Mouse (Mus musculus) midbrain, embryonic 12.5 days (tissue): Measurements from ENCODE around the gene Spata33. TPM values are rescaled to one million over a fixed set of nuclear protein-coding genes. Genes with fewer than 3 reads are reported as not detected.

Experiments
- ATAC-seq: fragments of 200-750 bp; cut with Nextera tagmentation; 2 replicates; pipeline ENCODE4 v1.8.0; 2017; ENCODE audit warnings: low read depth, moderate TSS enrichment, moderate library complexity; ENCODE audit not compliant: low FRiP score
- H3K27ac ChIP-seq: fragments of 300-500 bp; sonication (generic); replicated peaks from 2 replicates; pipeline ENCODE4 v1.5.1; 2016; ENCODE audit warnings: mild to moderate bottlenecking
- H3K27me3 ChIP-seq: fragments of 300-500 bp; sonication (generic); 2 replicates; pipeline ENCODE4 v1.6.1; 2016; ENCODE audit warnings: mild to moderate bottlenecking
- H3K36me3 ChIP-seq: fragments of 300-500 bp; sonication (generic); 2 replicates; pipeline ENCODE4 v1.6.1; 2016
- H3K4me1 ChIP-seq: fragments of 300-500 bp; sonication (generic); 2 replicates; pipeline ENCODE4 v1.6.1; 2016
- H3K4me2 ChIP-seq: fragments of 300-500 bp; sonication (generic); replicated peaks from 2 replicates; pipeline ENCODE4 v1.6.1; 2016; ENCODE audit warnings: mild to moderate bottlenecking, moderate library complexity
- H3K4me3 ChIP-seq: fragments of 300-500 bp; sonication (generic); 2 replicates; pipeline ENCODE4 v1.5.1; 2016; ENCODE audit warnings: mild to moderate bottlenecking
- H3K9ac ChIP-seq: fragments of 300-500 bp; sonication (generic); replicated peaks from 2 replicates; pipeline ENCODE4 v1.6.1; 2016; ENCODE audit warnings: mild to moderate bottlenecking, moderate library complexity
- H3K9me3 ChIP-seq: fragments of 300-500 bp; sonication (generic); 2 replicates; pipeline ENCODE4 v1.6.1; 2016; ENCODE audit warnings: mild to moderate bottlenecking
- WGBS: fragments of 180-500 bp; shearing (Covaris S2); methylation state at CpG from one replicate; pipeline ENCODE4 v1.1.7; 2016; 5-methylcytosine and 5-hydroxymethylcytosine counted together
- polyA plus RNA-seq: library from polyadenylated mRNA; unstranded; fragments of >200 nt; fragmentation: Nextera tagmentation; extraction: Ambion mirVana; gene quantifications from 2 replicates; pipeline ENCODE4 v1.2.1, GENCODE M21; 2016

The Spata33 gene
- polyA plus RNA-seq, 1 experiment from 2014 or later = 6.5 TPM

DNA sequence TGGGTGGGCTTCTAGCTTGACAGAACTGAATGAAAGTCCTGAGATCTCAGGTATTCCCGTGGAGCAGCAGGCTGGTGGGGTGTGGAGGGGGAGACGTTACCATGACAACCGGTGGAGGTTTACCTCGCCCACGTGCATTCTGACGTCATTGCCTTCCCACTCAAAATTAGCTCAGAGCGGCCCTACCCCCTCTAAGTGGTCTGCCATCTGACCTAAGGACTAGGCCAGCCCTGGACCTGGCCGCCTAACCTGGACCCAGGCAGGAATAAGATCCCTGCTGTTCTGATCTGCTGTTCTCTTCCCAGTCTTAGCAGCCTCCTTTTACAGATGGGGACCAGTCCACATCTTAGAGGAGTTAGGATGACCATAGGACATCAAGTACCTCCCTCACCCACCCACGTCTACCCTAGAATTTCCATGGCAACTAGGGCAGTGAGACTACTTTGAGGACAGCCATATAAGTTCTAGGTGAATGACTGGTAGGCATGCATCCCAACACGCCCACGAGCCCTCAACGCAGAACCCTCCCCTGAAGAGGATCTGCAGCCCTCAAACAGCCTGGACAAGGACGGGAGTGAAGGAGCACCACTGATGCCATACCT, 22.4 kb downstream of the Spata33 start:
- no peaks in the 10 kb centered on the region for H3K9me3 ChIP-seq
- H3K9ac ChIP-seq = peak overlapping the region; percentile 59
- peak overlapping the region; percentile 82 for H3K4me2 ChIP-seq
- WGBS = 41% methylated on average over 13 of the region's 13 CpGs
- H3K36me3 ChIP-seq = no peaks in the 10 kb centered on the region
- no peak for ATAC-seq
- H3K4me1 ChIP-seq = peaks cover 22% of the 10 kb centered on the region
- H3K27me3 ChIP-seq = peaks cover 42% of the 10 kb centered on the region
- H3K27ac ChIP-seq = no peak overlapping the region
- H3K4me3 ChIP-seq = peak overlapping the region; percentile 46

DNA sequence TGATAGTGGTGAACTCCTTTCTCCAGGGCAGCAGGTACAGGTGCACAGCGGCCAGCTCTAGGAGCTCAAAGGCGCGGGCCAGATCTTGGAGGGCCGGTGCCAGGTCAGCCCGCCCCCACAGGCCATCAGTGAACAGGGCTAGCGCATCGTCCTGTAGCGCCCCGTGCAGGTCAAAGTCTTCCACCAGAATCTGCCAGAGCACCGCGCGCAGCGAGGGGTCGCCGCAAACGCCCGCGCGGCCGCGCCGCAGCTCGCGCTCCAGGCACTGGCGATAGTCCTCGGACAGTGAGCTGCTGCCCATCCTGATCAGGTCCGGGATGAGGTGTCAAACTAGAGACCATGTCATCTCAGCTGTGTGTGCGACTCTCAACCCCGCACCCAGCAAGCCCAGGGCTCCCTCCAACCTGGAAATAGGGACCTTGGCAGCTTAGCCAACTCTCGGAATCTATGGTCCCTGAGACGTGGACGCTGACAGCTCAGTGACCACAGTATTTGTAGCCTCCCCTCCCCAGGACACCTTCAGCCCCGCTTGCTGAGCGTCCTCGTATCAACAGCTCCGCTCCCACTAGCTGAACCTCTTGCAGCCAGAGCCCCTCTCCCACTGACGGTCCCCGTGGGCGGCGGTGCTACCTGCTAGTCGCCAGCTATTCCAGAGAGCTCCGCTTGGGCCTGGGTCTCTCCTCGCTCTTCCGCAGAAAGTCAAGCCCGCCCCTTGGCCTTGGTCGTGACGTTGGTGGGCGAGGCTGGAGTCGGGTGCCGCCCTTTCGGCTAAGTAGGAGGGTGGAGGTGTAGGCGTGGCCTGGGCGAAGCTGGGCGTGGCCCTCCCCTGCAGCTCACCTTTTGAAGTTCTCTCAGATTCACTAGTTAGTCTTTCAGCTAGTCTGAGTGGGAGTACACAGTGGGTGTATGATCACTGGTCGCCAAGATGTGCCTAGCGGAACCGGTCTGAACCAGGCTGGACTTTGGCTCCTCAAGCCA, 23.2 kb downstream of the Spata33 start, which contains the start of gene Spata2l:
Gene Spata2l, minus strand, starts transcription at position 714 of the 978 bp plus-strand sequence.
- H3K4me2 ChIP-seq = peak within 1 kb of the TSS; percentile 82
- peak; percentile 75 for ATAC-seq
- H3K4me3 ChIP-seq = peak within 1 kb of the TSS; percentile 46
- 2% methylated on average over 57 of the region's 57 CpGs for WGBS
- H3K9ac ChIP-seq = peak within 1 kb of the TSS; percentile 59
- H3K27me3 ChIP-seq = peaks cover 42% of the 10 kb centered on the region
- no peaks in the 10 kb centered on the region for H3K9me3 ChIP-seq
- no peak within 1 kb of the TSS for H3K27ac ChIP-seq
- H3K36me3 ChIP-seq = no peaks in the 10 kb centered on the region
- H3K4me1 ChIP-seq = peaks cover 22% of the 10 kb centered on the region

DNA sequence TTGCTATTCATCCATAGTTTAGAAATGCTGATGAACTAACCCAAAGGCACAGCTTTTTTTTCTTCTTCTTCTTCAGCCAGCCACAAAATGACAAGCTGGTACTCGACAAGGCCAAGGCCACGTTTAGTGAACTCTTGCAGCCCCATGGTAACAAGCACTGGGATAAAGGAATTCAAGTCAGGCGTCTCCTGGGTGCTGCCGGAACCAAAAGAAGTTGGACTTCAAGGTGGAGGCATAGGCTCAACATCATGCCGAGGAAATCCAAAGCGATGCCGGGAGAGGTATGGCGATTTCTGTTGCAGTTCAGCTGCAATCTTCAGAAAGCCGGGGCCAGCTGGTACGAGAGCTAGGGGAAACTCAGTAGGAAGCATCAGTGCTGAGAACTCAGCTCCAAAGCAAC, 26.8 kb downstream of the Spata33 start:
- Histone ChIP-seq H3K27me3 (peaks cover 24% of the 10 kb centered on the region), H3K4me2 (no peak overlapping the region), H3K27ac (no peak overlapping the region), H3K9me3 (no peaks in the 10 kb centered on the region), H3K36me3 (peaks cover 30% of the 10 kb centered on the region), H3K9ac (no peak overlapping the region), H3K4me3 (no peak overlapping the region), H3K4me1 (peaks cover 21% of the 10 kb centered on the region)
- no peak for ATAC-seq
- 84% methylated on average over 10 of the region's 10 CpGs for WGBS

DNA sequence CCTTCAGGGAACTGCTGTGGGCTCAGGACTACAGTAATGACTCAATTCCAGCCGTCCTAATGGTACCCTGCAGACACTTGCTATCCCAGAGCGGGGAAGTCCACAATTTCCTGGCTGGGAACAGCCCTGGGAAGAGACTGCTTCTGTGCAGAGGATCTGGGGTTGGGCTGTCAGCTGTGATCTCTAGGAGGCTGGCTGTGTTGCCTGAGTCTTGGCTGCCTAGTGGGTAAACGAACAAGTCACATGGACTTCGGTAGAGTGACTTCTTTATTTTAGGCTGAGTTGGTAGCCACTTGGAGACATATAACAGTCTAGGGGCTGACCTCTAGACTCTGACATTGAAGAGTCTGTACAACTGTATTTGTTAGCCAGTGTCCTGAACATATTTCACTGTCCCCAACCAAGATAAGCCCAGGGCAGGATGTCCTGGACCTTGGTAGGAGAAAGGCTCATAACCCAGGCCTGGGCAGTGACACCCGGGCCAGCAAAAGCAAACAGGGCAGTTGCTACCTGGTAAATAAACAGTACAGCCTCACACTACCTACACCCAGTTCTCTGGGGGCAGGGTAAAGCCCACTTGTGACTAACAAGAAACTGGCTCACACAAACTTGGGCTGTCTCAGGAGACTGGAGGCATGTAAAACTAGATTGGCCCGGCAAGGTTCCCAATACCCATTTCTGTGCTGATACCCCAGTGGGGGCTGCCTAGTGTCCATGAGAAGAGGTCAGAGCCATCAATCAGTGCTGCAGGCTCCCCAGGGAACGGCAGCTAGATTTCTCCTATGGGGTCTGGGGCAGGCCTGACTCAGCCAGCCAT, 29.7 kb downstream of the Spata33 start:
- no peak overlapping the region for H3K4me3 ChIP-seq
- H3K4me2 ChIP-seq = no peak overlapping the region
- 93% methylated on average over 7 of the region's 7 CpGs for WGBS
- H3K27me3 ChIP-seq = no peaks in the 10 kb centered on the region; the same call in 1 of the 2 replicates
- no peak overlapping the region for H3K27ac ChIP-seq
- H3K4me1 ChIP-seq = no peaks in the 10 kb centered on the region
- peaks cover 59% of the 10 kb centered on the region for H3K36me3 ChIP-seq
- no peaks in the 10 kb centered on the region for H3K9me3 ChIP-seq
- no peak overlapping the region for H3K9ac ChIP-seq
- ATAC-seq = no peak

DNA sequence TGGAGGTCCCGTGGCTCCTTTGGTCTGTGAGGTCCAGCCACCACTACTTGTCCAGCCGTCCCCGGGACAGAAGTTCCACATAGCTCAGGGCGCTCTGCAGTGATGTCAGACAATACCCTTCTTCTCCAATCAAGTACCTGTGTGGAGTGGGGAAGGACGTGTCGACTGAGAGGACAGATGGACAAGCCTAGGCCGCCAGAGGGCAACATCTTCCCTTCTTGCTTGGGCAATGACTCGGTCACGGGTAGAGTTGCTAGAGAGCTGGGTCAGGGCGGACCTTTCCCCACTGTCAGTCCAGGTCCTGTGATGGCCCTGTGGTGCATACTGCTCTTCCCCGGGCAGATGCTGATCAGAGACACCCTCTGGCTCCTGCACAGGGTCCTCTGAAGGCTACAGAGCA, 30.4 kb downstream of the Spata33 start:
- Histone ChIP-seq H3K27me3 (no peaks in the 10 kb centered on the region; the same call in 1 of the 2 replicates), H3K9ac (no peak overlapping the region), H3K9me3 (no peaks in the 10 kb centered on the region), H3K36me3 (peaks cover 67% of the 10 kb centered on the region), H3K4me1 (no peaks in the 10 kb centered on the region), H3K4me2 (no peak overlapping the region), H3K4me3 (no peak overlapping the region), H3K27ac (no peak overlapping the region)
- WGBS = 67% methylated on average over 11 of the region's 11 CpGs
- ATAC-seq = no peak

DNA sequence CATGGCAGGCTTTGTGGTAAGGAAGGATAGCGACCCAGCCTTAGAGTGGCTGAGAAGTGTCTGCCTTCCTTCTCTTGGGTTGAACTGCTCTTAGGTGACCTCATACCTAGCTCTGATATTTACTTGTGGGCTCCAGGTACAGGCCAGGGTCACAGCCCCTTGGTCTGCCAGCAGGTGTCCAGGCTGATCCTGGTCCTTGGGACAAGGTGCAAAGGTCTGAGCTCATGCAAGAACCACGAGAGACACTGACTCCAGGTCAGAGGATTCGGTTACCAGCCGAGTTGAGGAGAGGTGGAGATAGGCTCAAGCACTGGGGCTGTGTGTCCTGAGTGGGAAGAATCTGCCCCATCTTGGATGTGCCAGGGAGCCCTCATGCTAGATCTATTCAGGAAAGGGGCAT, 31.8 kb downstream of the Spata33 start:
- Histone ChIP-seq H3K4me3 (no peak overlapping the region), H3K9ac (no peak overlapping the region), H3K4me1 (no peaks in the 10 kb centered on the region), H3K9me3 (no peaks in the 10 kb centered on the region), H3K36me3 (peaks cover 80% of the 10 kb centered on the region), H3K27ac (no peak overlapping the region), H3K4me2 (no peak overlapping the region), H3K27me3 (no peaks in the 10 kb centered on the region)
- over 99% methylated on average over 4 of the region's 4 CpGs for WGBS
- no peak for ATAC-seq

DNA sequence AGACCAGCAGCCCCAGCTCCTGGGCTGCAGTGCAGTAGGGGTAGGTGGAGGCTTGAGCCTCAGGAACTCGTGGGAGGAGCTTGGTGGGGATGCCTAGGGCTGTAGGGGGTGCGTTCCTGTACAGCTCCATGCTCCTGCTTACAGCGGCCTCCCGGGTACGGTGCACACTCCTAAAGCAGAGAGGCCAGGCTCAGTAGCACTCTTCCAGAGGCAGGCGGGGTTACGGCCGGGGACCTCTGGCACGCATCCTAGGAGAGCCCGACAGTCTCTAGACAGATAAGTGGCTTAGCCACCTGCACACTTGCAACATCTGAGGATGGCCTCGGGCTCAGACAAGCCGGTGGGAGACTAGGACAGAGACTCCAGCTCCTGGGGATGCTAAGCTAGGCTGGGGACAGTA, 32.9 kb downstream of the Spata33 start:
- Histone ChIP-seq H3K4me1 (no peaks in the 10 kb centered on the region), H3K9ac (no peak overlapping the region), H3K36me3 (peaks cover 90% of the 10 kb centered on the region), H3K4me3 (no peak overlapping the region), H3K9me3 (no peaks in the 10 kb centered on the region), H3K4me2 (no peak overlapping the region), H3K27me3 (no peaks in the 10 kb centered on the region), H3K27ac (no peak overlapping the region)
- no peak for ATAC-seq
- WGBS = 90% methylated on average over 12 of the region's 12 CpGs

DNA sequence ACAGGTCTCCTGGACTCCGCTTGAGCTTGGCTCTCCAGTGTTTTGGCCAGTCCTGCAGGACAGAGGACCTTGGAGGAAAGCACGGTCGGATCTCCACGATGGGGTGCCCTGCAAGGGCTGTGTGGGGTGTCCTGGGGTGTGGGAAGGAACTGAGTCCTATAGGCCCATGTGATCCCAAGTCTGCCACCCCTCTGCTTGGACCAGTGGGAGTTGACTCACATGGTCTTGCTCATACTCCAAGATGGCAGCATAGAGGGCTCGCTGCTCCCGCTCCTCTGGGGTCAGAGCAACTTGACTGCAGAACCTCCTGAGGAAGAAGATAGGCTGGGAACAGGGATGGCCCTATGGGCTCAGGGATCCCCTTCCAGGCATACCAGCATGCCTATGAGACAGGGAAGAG, 35.1 kb downstream of the Spata33 start:
- H3K27me3 ChIP-seq = no peaks in the 10 kb centered on the region
- H3K4me1 ChIP-seq = peaks cover 3% of the 10 kb centered on the region
- peaks cover 86% of the 10 kb centered on the region for H3K36me3 ChIP-seq
- ATAC-seq = no peak
- H3K9ac ChIP-seq = no peak overlapping the region
- H3K27ac ChIP-seq = no peak overlapping the region
- H3K4me2 ChIP-seq = no peak overlapping the region
- no peaks in the 10 kb centered on the region for H3K9me3 ChIP-seq
- H3K4me3 ChIP-seq = no peak overlapping the region
- 94% methylated on average over 6 of the region's 6 CpGs for WGBS

DNA sequence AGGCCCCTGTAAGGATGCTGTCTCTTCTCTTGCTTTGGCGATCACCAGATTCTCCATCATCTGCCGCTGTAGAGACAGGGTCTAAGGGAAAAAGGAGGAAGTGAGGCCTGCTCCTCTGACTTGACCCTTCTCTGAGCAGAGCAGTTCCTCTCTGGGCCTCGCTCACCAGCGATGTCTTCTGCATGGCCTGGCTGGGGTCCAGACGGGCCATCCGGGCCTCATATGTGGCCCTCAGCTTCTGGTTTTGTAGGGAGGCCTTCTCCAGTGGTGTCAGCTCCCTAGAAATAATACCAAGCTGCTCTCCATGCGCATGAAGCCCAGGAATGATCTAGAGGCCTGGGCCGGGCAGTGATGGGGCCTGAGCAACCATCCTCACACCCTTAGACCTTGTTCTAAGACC, 36.0 kb downstream of the Spata33 start:
- Histone ChIP-seq H3K36me3 (peaks cover 78% of the 10 kb centered on the region), H3K4me1 (peaks cover 10% of the 10 kb centered on the region), H3K9ac (no peak overlapping the region), H3K9me3 (no peaks in the 10 kb centered on the region), H3K27ac (no peak overlapping the region), H3K27me3 (no peaks in the 10 kb centered on the region), H3K4me3 (no peak overlapping the region), H3K4me2 (no peak overlapping the region)
- 92% methylated on average over 8 of the region's 8 CpGs for WGBS
- ATAC-seq = no peak

DNA sequence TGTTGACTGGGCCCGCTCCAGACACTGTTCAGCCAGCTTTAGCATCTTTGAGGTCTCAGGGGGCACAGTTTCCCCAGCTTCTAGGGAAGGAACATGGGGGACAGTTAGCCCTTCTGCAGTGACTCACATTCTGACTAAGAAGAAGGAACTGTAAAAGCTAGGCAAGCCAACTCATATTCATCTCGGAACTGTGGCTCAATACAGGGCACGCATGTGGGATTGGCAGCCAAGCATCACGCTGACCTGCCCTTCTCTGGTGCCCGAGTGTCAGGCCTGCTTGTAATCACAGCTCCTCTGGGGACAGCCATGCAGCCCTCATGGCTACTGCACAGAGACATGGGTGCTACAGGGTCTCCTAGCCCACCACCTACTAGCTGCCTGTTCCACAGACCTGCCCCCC, 38.3 kb downstream of the Spata33 start:
- Histone ChIP-seq H3K36me3 (peaks cover 57% of the 10 kb centered on the region), H3K4me3 (no peak overlapping the region), H3K9me3 (no peaks in the 10 kb centered on the region), H3K9ac (no peak overlapping the region), H3K27me3 (no peaks in the 10 kb centered on the region), H3K4me1 (peaks cover 24% of the 10 kb centered on the region), H3K4me2 (no peak overlapping the region), H3K27ac (no peak overlapping the region)
- WGBS = 98% methylated on average over 5 of the region's 5 CpGs
- no peak for ATAC-seq

DNA sequence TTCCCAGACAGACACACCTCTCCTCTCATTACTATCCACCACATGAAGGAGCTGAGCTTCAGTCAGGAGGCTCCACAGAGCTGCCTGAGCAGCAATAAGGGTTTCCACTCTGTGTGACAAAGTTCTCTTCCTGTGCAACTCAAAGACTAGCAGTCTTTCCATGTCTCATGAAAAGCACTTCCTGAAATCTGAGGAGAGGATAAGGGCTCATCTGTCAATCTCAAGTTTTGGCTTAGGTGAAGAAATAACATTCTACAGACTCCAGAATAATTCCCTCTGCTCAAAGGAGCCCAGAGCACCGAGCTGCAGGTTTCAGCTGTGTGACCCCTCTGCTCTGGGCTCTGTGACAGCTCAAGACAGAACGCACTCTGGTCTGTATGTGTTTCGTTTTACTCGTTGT, 40.3 kb downstream of the Spata33 start:
- H3K9ac ChIP-seq = peak overlapping the region; percentile 96; the same call in 1 of the 2 replicates
- no peak for ATAC-seq
- H3K27me3 ChIP-seq = no peaks in the 10 kb centered on the region
- H3K36me3 ChIP-seq = peaks cover 56% of the 10 kb centered on the region
- peak overlapping the region; percentile 99 for H3K4me2 ChIP-seq
- no peaks in the 10 kb centered on the region for H3K9me3 ChIP-seq
- peaks cover 26% of the 10 kb centered on the region for H3K4me1 ChIP-seq
- no peak overlapping the region for H3K27ac ChIP-seq
- WGBS = 65% methylated on average over 4 of the region's 4 CpGs
- H3K4me3 ChIP-seq = peak overlapping the region; percentile 94
